Mouse (Mus musculus) naive thymus-derived CD4-positive, alpha-beta T cell, adult 5 months (primary cell): ENCODE measurements around the gene Foxn2. TPM values are rescaled to one million over a fixed set of nuclear protein-coding genes. Genes with fewer than 3 reads are reported as not detected.

Experiments
- polyA plus RNA-seq: library from polyadenylated mRNA; unstranded; fragments of 100-300 nt; shearing (Covaris generic); gene quantifications from one replicate; pipeline ENCODE4 v1.2.1, GENCODE M21; 2017

The Foxn2 gene
- 21.3 TPM for polyA plus RNA-seq

GRCm38 (mm10) chr17:88440285-88441000, at the start of gene Foxn2:
Gene Foxn2, plus strand, starts transcription at chr17:88440711.

GRCm38 (mm10) chr17:88529519-88530235, 89.2 kb downstream of the Foxn2 start, which contains the start of gene Ppp1r21:
Gene Ppp1r21, plus strand, starts transcription at chr17:88530118.

Other genes starting within 250 kb of the Foxn2 start
- gene Ppp1r21, start 89.4 kb downstream of the Foxn2 start, polyA plus RNA-seq: 30.6 TPM
- gene Ston1, start 157.0 kb downstream of the Foxn2 start, polyA plus RNA-seq: 0.46 TPM
- not detected for gene Gtf2a1l, start 227.9 kb downstream of the Foxn2 start, polyA plus RNA-seq